Mouse (Mus musculus) lung, postnatal 25 days (tissue): ENCODE measurements at regions not wholly inside any gene's neighbourhood (a gene's known extent, or its start where the extent isn't known, plus 50 kb on each side); places are given as distances from the start of the nearest gene placed in this dataset.

ENCODE experiments used
- DNase-seq: peaks from one replicate; pipeline ENCODE4 v3.0.0; 2022; ENCODE audit warnings: low spot score

GRCm38 (mm10) chr9:84178705-84179104, 253.8 kb downstream of the Bckdhb start:
- DNase-seq = peak; percentile 2

GRCm38 (mm10) chr9:84179238-84179637, 254.3 kb downstream of the Bckdhb start:
- no peak for DNase-seq

GRCm38 (mm10) chr9:84183637-84184374, 258.9 kb downstream of the Bckdhb start:
- no peak for DNase-seq

GRCm38 (mm10) chr9:84187531-84187930, 262.6 kb downstream of the Bckdhb start:
- no peak for DNase-seq

- no peak for DNase-seq
These were observed 268.5 kb downstream of the Bckdhb start for GRCm38 (mm10) chr9:84193405-84193804.

GRCm38 (mm10) chr9:84194716-84195115, 269.8 kb downstream of the Bckdhb start:
- DNase-seq = no peak

- no peak for DNase-seq
These were observed 270.4 kb downstream of the Bckdhb start for GRCm38 (mm10) chr9:84195338-84195737.

- no peak for DNase-seq
These were observed 275.3 kb downstream of the Bckdhb start for GRCm38 (mm10) chr9:84200208-84200607.

GRCm38 (mm10) chr9:84204056-84204455, 279.1 kb downstream of the Bckdhb start:
- DNase-seq = no peak

GRCm38 (mm10) chr9:84240491-84240975, 315.6 kb downstream of the Bckdhb start:
- no peak for DNase-seq

- DNase-seq = no peak
These were observed 324.8 kb downstream of the Bckdhb start for GRCm38 (mm10) chr9:84249765-84250164.

- DNase-seq = no peak
These were observed 328.4 kb downstream of the Bckdhb start for GRCm38 (mm10) chr9:84253022-84253991.

GRCm38 (mm10) chr9:84258488-84258887, 333.5 kb downstream of the Bckdhb start:
- no peak for DNase-seq

GRCm38 (mm10) chr9:84259751-84260150, 334.8 kb downstream of the Bckdhb start:
- DNase-seq = no peak

GRCm38 (mm10) chr9:84262151-84262550, 337.2 kb downstream of the Bckdhb start:
- DNase-seq = no peak

- DNase-seq = no peak
These were observed 342.0 kb downstream of the Bckdhb start for GRCm38 (mm10) chr9:84266974-84267373.

- no peak for DNase-seq
These were observed 349.7 kb downstream of the Bckdhb start for GRCm38 (mm10) chr9:84274608-84275007.

GRCm38 (mm10) chr9:84278295-84278694, 353.4 kb downstream of the Bckdhb start:
- no peak for DNase-seq

GRCm38 (mm10) chr9:84278731-84279130, 353.8 kb downstream of the Bckdhb start:
- DNase-seq = no peak

- no peak for DNase-seq
These were observed 356.0 kb downstream of the Bckdhb start for GRCm38 (mm10) chr9:84280898-84281297.

- peak; percentile 40 for DNase-seq
These were observed 356.7 kb downstream of the Bckdhb start for GRCm38 (mm10) chr9:84281610-84282009.

GRCm38 (mm10) chr9:84283296-84283695, 358.4 kb downstream of the Bckdhb start:
- no peak for DNase-seq

- no peak for DNase-seq
These were observed 360.7 kb downstream of the Bckdhb start for GRCm38 (mm10) chr9:84285604-84286003.
